Mouse (Mus musculus): Measurements from ENCODE around the gene Arpp19.

The Arpp19 gene

DNA sequence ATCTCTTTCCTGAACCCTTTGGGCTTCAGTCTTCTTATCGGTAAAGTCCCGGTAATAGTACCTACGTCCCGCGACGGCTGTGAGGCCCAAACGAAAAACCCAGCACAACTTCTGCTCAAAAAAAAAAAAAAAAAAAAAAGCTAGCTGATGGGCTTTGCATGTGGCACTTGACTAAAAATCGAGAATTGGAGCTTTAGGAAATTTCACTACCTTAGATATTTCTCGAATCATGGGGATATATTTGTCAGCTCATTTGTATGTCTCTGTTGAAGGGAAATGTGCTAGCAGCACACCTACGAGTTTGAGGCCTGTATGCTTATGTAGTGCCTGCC lies 909 bp downstream of the Arpp19 start:
- in situ Hi-C loops (cut with MboI, MseI) = no loop called here

DNA sequence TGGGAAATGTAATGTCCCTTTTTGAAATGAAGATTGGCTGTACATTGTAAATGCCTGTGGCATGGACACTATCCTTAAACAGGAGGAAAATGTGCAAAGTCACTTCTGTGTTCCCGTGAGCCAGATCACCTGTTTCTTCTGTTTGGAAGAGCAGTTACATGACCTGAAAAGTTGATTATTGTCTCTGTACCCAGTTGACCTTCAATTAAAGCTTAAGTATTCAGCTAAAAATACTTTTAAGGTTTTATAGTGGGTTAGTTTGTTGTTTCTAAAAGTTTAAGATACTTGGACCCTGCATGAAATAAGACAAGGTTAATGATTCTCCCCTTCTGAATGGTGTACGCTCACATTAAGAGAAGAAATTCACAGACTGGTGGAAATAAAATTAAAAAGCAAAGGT lies 3.2 kb downstream of the Arpp19 start:
- in situ Hi-C loops (cut with MboI, MseI) = loop anchor here (10.0 kb wide), 1 partner anchor 224 kb away; no protein-coding TSS in a partner anchor

GRCm38 (mm10) chr9:75041840-75042525 lies 4.6 kb downstream of the Arpp19 start:
- in situ Hi-C loops (cut with MboI, MseI) = loop anchor here (10.0 kb wide), 1 partner anchor 223 kb away; no protein-coding TSS in a partner anchor

DNA sequence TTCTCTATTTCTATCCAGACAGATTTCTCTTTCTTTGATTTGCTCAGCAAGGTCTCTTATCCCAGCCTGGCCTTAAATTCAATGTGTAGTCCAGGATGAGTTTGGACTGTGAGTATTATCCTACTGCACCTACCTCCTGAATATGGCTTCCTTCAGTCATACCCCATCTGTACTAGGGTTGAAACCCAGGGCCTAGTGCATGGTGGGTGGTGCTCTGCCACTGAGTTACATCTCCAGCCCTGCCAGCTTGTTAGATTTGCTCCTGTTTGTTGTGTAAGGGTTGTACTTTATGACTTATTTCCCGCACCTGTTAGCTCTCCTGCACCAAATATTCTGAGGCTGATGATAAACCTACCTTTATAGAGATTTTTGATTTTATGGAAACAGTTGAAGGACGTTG lies 5.8 kb downstream of the Arpp19 start:
- in situ Hi-C loops (cut with MboI, MseI) = loop anchor here (10.0 kb wide), 1 partner anchor 222 kb away; no protein-coding TSS in a partner anchor

- in situ Hi-C loops (cut with MboI, MseI) = loop anchor here (10.0 kb wide), 1 partner anchor 218 kb away; no protein-coding TSS in a partner anchor
Observed at GRCm38 (mm10) chr9:75047079-75047478, 9.7 kb downstream of the Arpp19 start.

- in situ Hi-C loops (cut with MboI, MseI) = loop anchor here (10.0 kb wide), 1 partner anchor 216 kb away; no protein-coding TSS in a partner anchor
Observed at GRCm38 (mm10) chr9:75049100-75049499, 11.7 kb downstream of the Arpp19 start.

GRCm38 (mm10) chr9:75050003-75050402 lies 12.6 kb downstream of the Arpp19 start:
- in situ Hi-C loops (cut with MboI, MseI) = no loop called here

- in situ Hi-C loops (cut with MboI, MseI) = no loop called here
Observed at GRCm38 (mm10) chr9:75051841-75052240, 14.4 kb downstream of the Arpp19 start.

- in situ Hi-C loops (cut with MboI, MseI) = no loop called here
Observed at GRCm38 (mm10) chr9:75055046-75055445, 17.6 kb downstream of the Arpp19 start.

- in situ Hi-C loops (cut with MboI, MseI) = loop anchor here (10.0 kb wide), 1 partner anchor 480 kb away; no protein-coding TSS in a partner anchor
Observed at GRCm38 (mm10) chr9:75064678-75065331, 27.4 kb downstream of the Arpp19 start.

DNA sequence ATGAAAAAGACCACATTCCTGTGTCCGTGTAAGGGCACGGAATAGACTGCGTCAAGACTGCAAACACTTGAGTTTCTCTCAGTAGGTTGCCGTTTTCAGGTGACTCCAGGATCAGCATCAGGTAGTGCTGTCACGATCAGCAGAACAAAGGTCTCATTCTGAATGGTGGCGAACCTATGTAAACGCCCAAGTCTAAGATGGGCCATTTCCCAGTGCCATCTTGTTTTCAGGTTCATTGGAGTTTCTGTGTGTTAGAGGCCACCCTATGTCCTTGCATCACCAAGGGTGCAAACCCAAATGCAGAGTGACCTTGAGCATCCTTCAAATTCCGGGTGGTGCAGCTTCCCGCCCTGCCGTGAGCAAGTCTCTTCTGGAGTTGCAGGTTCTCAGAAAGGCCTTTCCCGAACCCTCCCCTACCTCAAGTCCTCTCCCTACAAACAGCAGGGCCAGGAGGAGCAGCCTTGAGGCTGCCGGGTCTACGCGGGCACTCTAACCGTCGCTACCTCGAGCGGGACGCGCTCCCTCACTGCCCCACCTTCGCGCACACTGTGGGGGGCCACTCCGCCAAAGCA lies 33.1 kb downstream of the Arpp19 start, which contains the start of gene Myo5a:
Myo5a (plus strand) TSS at position 559 of the 572 bp plus-strand sequence.
- in situ Hi-C loops (cut with MboI, MseI) = no loop called here

- in situ Hi-C loops (cut with MboI, MseI) = no loop called here
Observed at GRCm38 (mm10) chr9:75071029-75071705, 33.8 kb downstream of the Arpp19 start.

DNA sequence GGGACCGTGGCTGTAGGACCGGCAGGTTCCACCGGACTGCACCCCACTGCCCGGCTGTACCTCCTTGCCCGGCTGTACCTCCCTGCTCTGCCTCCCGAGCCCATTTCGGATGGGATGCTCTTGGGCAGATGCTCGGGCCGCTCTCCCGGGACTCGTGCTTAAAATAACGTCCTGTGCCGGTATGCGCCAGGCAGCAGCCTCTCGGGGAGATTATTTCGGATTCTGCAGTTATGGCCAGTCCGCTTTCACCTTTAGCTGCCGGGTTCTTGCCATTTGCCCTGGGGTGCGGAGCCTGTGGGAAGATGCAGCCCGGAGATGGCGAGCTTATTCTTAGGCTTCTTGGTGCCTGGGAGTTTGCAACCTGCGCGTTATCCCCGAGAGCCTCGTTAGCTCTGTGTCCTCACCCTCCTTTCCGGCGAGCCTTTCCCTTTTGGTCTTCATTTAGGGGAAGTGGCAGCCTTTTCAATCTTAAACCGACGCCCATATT lies 34.3 kb downstream of the Arpp19 start:
- in situ Hi-C loops (cut with MboI, MseI) = no loop called here

GRCm38 (mm10) chr9:75072361-75072760 lies 34.9 kb downstream of the Arpp19 start:
- in situ Hi-C loops (cut with MboI, MseI) = no loop called here

- in situ Hi-C loops (cut with MboI, MseI) = no loop called here
Observed at GRCm38 (mm10) chr9:75077191-75077590, 39.8 kb downstream of the Arpp19 start.

GRCm38 (mm10) chr9:75085242-75085824 lies 47.9 kb downstream of the Arpp19 start:
- in situ Hi-C loops (cut with MboI, MseI) = no loop called here

DNA sequence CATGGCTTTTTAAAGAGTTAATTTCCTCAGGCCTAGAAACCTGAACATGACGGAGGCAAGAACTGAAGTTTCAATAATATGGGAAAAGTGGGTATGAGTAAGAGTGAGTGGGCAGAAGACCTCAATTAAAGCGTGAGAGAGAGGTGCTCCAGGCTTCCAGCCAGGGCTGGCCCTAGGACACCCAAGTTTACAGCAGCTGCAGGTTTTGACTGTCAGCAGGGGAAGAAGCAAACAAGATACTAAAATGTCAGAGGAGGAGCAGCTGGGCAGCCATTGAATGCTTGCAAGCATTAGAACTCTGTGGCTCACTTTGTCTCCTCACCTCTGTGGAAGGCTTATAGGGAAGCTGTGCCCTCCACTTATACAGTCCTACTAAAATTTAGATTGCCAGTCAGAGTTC lies 50.4 kb downstream of the Arpp19 start:
- in situ Hi-C loops (cut with MboI, MseI) = no loop called here

- in situ Hi-C loops (cut with MboI, MseI) = no loop called here
Observed at GRCm38 (mm10) chr9:75089285-75089684, 51.9 kb downstream of the Arpp19 start.

GRCm38 (mm10) chr9:75092134-75092533 lies 54.7 kb downstream of the Arpp19 start:
- in situ Hi-C loops (cut with MboI, MseI) = no loop called here

DNA sequence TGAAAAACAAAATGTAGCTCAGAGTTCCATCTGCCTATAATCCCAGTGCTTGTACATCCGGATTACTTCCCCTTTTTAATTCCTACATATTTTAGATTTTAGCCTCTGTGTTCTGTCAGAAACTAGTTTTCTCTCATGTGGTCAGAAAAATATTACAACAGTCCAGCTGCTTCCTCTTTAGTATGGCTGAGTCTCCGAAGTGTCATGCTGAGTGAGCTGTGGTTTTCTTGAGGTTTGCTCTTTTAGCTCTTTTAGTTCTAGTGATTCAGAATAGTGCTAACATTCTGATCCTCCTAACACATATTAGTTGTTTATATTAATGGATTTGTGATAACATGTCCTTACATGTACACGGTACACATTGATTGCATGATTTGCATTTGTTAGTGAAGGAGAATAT lies 57.3 kb downstream of the Arpp19 start:
- in situ Hi-C loops (cut with MboI, MseI) = no loop called here

- in situ Hi-C loops (cut with MboI, MseI) = no loop called here
Observed at GRCm38 (mm10) chr9:75098937-75099336, 61.5 kb downstream of the Arpp19 start.
